Mouse (Mus musculus): ENCODE data around the gene Egln1. TPM values are rescaled to one million over a fixed set of nuclear protein-coding genes. Genes with fewer than 3 reads are reported as not detected.

Gene Egln1
- total and polyA plus RNA-seq, 3 experiments, result 47.1 to 55.0 TPM; not detected in 1

GRCm38 (mm10) chr8:124926351-124926771 lies 22.8 kb downstream of the Egln1 start:
- Histone ChIP-seq H3K36me3 (ENCODE audit: control insufficient read depth in 1 of 2, insufficient read depth in 2 of 2, low read length in 2 of 2) (peaks cover 6 to 17% of the 10 kb centered on the region in 2 experiments), H3K79me2 (ENCODE audit: control insufficient read depth, insufficient read depth, low read length, poor library complexity) (peaks cover 18% of the 10 kb centered on the region; the same call in 1 of the 2 replicates), H3K9ac (ENCODE audit: control insufficient read depth, low read depth, low read length, poor library complexity, severe bottlenecking) (no peak overlapping the region), H3K4me3 (ENCODE audit: control insufficient read depth in 1 of 2, insufficient read depth in 1 of 2, low read depth in 2 of 2, low read length in 2 of 2) (no peak overlapping the region), H3K27me3 (ENCODE audit: control insufficient read depth in 1 of 2, insufficient read depth in 2 of 2, low read length in 2 of 2) (no peaks in the 10 kb centered on the region), H3K9me3 (replicated peaks; ENCODE audit: insufficient read depth, low read length) (no peaks in the 10 kb centered on the region), H3K4me1 (ENCODE audit: control insufficient read depth in 1 of 2, insufficient read depth in 2 of 2, low read length in 2 of 2) (peaks cover 6 to 18% of the 10 kb centered on the region in 2 experiments), H3K27ac (ENCODE audit: control insufficient read depth, low read depth, low read length) (no peak overlapping the region)
- no peak for DNase-seq (ENCODE audit: low read depth, low spot score)
- TF ChIP-seq CHD1 (IDR thresholded peaks at IDR 0.05; ENCODE audit: low read depth, low read length) (no peak), USF1 (IDR thresholded peaks at IDR 0.05; ENCODE audit: low read depth, low read length) (no peak), POLR2A (IDR thresholded peaks at IDR 0.05; ENCODE audit: control insufficient read depth in 1 of 2, insufficient read depth in 1 of 2, low read depth in 1 of 2, low read length in 2 of 2, poor library complexity in 1 of 2) (no peak), SIN3A (IDR thresholded peaks at IDR 0.05; ENCODE audit: low read length) (no peak), NRF1 (IDR thresholded peaks at IDR 0.05; ENCODE audit: insufficient read depth, low read depth, low read length, poor library complexity, severe bottlenecking) (no peak), MEF2A (IDR thresholded peaks at IDR 0.05; ENCODE audit: extremely low read depth, insufficient replicate concordance, low read depth, low read length, poor library complexity, severe bottlenecking) (no peak), GATA1 (IDR thresholded peaks at IDR 0.05; ENCODE audit: low read depth, low read length) (no peak), POLR2AphosphoS5 (IDR thresholded peaks at IDR 0.05; ENCODE audit: borderline replicate concordance, low read depth, low read length) (no peak), USF2 (IDR thresholded peaks at IDR 0.05; ENCODE audit: borderline replicate concordance in 1 of 2, insufficient read depth in 1 of 2, low read depth in 1 of 2, low read length in 2 of 2) (no peak), NELFE (IDR thresholded peaks at IDR 0.05; ENCODE audit: low read depth, low read length) (no peak), ELF1 (IDR thresholded peaks at IDR 0.05; ENCODE audit: low read depth, low read length) (no peak), MXI1 (IDR thresholded peaks at IDR 0.05; ENCODE audit: low read depth, low read length) (no peak), E2F4 (IDR thresholded peaks at IDR 0.05; ENCODE audit: borderline replicate concordance, low read depth, low read length) (no peak), MAX (IDR thresholded peaks at IDR 0.05; ENCODE audit: low read length) (no peak), JUND (IDR thresholded peaks at IDR 0.05; ENCODE audit: low read depth, low read length) (no peak), ZC3H11A (IDR thresholded peaks at IDR 0.05; ENCODE audit: low read depth, low read length) (no peak), TCF12 (IDR thresholded peaks at IDR 0.05; ENCODE audit: low read depth, low read length) (no peak)

- Histone ChIP-seq H3K4me3 (ENCODE audit: control insufficient read depth in 1 of 2, insufficient read depth in 1 of 2, low read depth in 2 of 2, low read length in 2 of 2) (no peak overlapping the region), H3K4me1 (ENCODE audit: control insufficient read depth in 1 of 2, insufficient read depth in 2 of 2, low read length in 2 of 2) (peaks cover 6 to 19% of the 10 kb centered on the region in 2 experiments), H3K9ac (ENCODE audit: control insufficient read depth, low read depth, low read length, poor library complexity, severe bottlenecking) (no peak overlapping the region), H3K79me2 (ENCODE audit: control insufficient read depth, insufficient read depth, low read length, poor library complexity) (peaks cover 20% of the 10 kb centered on the region; the same call in 1 of the 2 replicates), H3K27me3 (ENCODE audit: control insufficient read depth in 1 of 2, insufficient read depth in 2 of 2, low read length in 2 of 2) (no peaks in the 10 kb centered on the region), H3K27ac (ENCODE audit: control insufficient read depth, low read depth, low read length) (no peak overlapping the region), H3K36me3 (ENCODE audit: control insufficient read depth in 1 of 2, insufficient read depth in 2 of 2, low read length in 2 of 2) (peaks cover 6 to 17% of the 10 kb centered on the region in 2 experiments), H3K9me3 (replicated peaks; ENCODE audit: insufficient read depth, low read length) (no peaks in the 10 kb centered on the region)
- TF ChIP-seq JUND (IDR thresholded peaks at IDR 0.05; ENCODE audit: low read depth, low read length) (no peak), TBP (IDR thresholded peaks at IDR 0.05; ENCODE audit: low read depth, low read length) (no peak), MAZ (IDR thresholded peaks at IDR 0.05; ENCODE audit: low read depth, low read length) (no peak), TAL1 (IDR thresholded peaks at IDR 0.05; ENCODE audit: low read length) (no peak), MEF2A (IDR thresholded peaks at IDR 0.05; ENCODE audit: extremely low read depth, insufficient replicate concordance, low read depth, low read length, poor library complexity, severe bottlenecking) (no peak), ZMIZ1 (IDR thresholded peaks at IDR 0.05; ENCODE audit: low read depth, low read length) (no peak), POLR2AphosphoS5 (IDR thresholded peaks at IDR 0.05; ENCODE audit: borderline replicate concordance, low read depth, low read length) (no peak), MYC (IDR thresholded peaks at IDR 0.05; ENCODE audit: low read depth, low read length) (no peak), RCOR1 (IDR thresholded peaks at IDR 0.05; ENCODE audit: low read depth, low read length) (no peak), ELF1 (IDR thresholded peaks at IDR 0.05; ENCODE audit: low read depth, low read length) (no peak), ETS1 (IDR thresholded peaks at IDR 0.05; ENCODE audit: low read depth, low read length) (no peak), CHD1 (IDR thresholded peaks at IDR 0.05; ENCODE audit: low read depth, low read length) (no peak)
- DNase-seq (ENCODE audit: low read depth, low spot score), result no peak
Observed at GRCm38 (mm10) chr8:124925544-124926266, 23.4 kb downstream of the Egln1 start.
